Mouse (Mus musculus): ENCODE measurements around the gene Kcne1. TPM values are rescaled to one million over a fixed set of nuclear protein-coding genes. Genes with fewer than 3 reads are reported as not detected.

Kcne1 gene
- total and polyA plus RNA-seq, 3 experiments = not detected

- Histone ChIP-seq H3K27ac (ENCODE audit: control insufficient read depth, low read depth, low read length) (no peak overlapping the region), H3K4me1 (ENCODE audit: control insufficient read depth in 1 of 2, insufficient read depth in 2 of 2, low read length in 2 of 2) (peaks cover 0 to 12% of the 10 kb centered on the region in 2 experiments; a peak in 2 of 4 replicates), H3K4me3 (ENCODE audit: control insufficient read depth in 1 of 2, insufficient read depth in 1 of 2, low read depth in 2 of 2, low read length in 2 of 2) (no peak overlapping the region), H3K36me3 (ENCODE audit: control insufficient read depth in 1 of 2, insufficient read depth in 2 of 2, low read length in 2 of 2) (peaks cover 0 to 6% of the 10 kb centered on the region in 2 experiments; a peak in 2 of 4 replicates), H3K27me3 (ENCODE audit: control insufficient read depth in 1 of 2, insufficient read depth in 2 of 2, low read length in 2 of 2) (peaks cover 2 to 6% of the 10 kb centered on the region in 2 experiments; a peak in 3 of 4 replicates), H3K79me2 (ENCODE audit: control insufficient read depth, insufficient read depth, low read length, poor library complexity) (no peaks in the 10 kb centered on the region), H3K9ac (ENCODE audit: control insufficient read depth, low read depth, low read length, poor library complexity, severe bottlenecking) (no peak overlapping the region), H3K9me3 (replicated peaks; ENCODE audit: insufficient read depth, low read length) (no peaks in the 10 kb centered on the region)
- TF ChIP-seq NRF1 (IDR thresholded peaks at IDR 0.05; ENCODE audit: insufficient read depth, low read depth, low read length, poor library complexity, severe bottlenecking) = no peak
- no peak for TF ChIP-seq JUND (IDR thresholded peaks at IDR 0.05; ENCODE audit: low read depth, low read length)
- no peak for TF ChIP-seq CHD1 (IDR thresholded peaks at IDR 0.05; ENCODE audit: low read depth, low read length)
- no peak for DNase-seq (ENCODE audit: low read depth, low spot score)
Observed at GRCm38 (mm10) chr16:92357566-92357965, 1.7 kb downstream of the Kcne1 start.

- no peaks in the 10 kb centered on the region for H3K79me2 ChIP-seq (ENCODE audit: control insufficient read depth, insufficient read depth, low read length, poor library complexity)
- no peak overlapping the region for H3K9ac ChIP-seq (ENCODE audit: control insufficient read depth, low read depth, low read length, poor library complexity, severe bottlenecking)
- TF ChIP-seq TCF12 (IDR thresholded peaks at IDR 0.05; ENCODE audit: low read depth, low read length) (no peak), ZKSCAN1 (IDR thresholded peaks at IDR 0.05; ENCODE audit: low read depth, low read length) (no peak), SIN3A (IDR thresholded peaks at IDR 0.05; ENCODE audit: low read length) (no peak), NRF1 (IDR thresholded peaks at IDR 0.05; ENCODE audit: insufficient read depth, low read depth, low read length, poor library complexity, severe bottlenecking) (no peak), BHLHE40 (IDR thresholded peaks at IDR 0.05; ENCODE audit: borderline replicate concordance, low read depth, low read length) (no peak), RAD21 (IDR thresholded peaks at IDR 0.05; ENCODE audit: low read depth, low read length) (no peak), TAL1 (IDR thresholded peaks at IDR 0.05; ENCODE audit: low read length) (no peak), GABPA (IDR thresholded peaks at IDR 0.05; ENCODE audit: low read depth, low read length) (no peak), SMC3 (IDR thresholded peaks at IDR 0.05; ENCODE audit: low read depth, low read length) (no peak), KAT2A (conservative IDR thresholded peaks at IDR 0.05; ENCODE audit: low read depth, low read length) (no peak), USF2 (IDR thresholded peaks at IDR 0.05; ENCODE audit: borderline replicate concordance in 1 of 2, insufficient read depth in 1 of 2, low read depth in 1 of 2, low read length in 2 of 2) (no peak), CHD1 (IDR thresholded peaks at IDR 0.05; ENCODE audit: low read depth, low read length) (no peak), EP300 (IDR thresholded peaks at IDR 0.05; ENCODE audit: low read depth in 1 of 2, low read length in 2 of 2) (no peak), MYB (IDR thresholded peaks at IDR 0.05; ENCODE audit: low read depth, low read length) (no peak), NELFE (IDR thresholded peaks at IDR 0.05; ENCODE audit: low read depth, low read length) (no peak), ETS1 (IDR thresholded peaks at IDR 0.05; ENCODE audit: low read depth, low read length) (no peak), MAZ (IDR thresholded peaks at IDR 0.05; ENCODE audit: low read depth, low read length) (no peak), TBP (IDR thresholded peaks at IDR 0.05; ENCODE audit: low read depth, low read length) (no peak), USF1 (IDR thresholded peaks at IDR 0.05; ENCODE audit: low read depth, low read length) (no peak)
- no peaks in the 10 kb centered on the region for H3K9me3 ChIP-seq (replicated peaks; ENCODE audit: insufficient read depth, low read length)
- no peak for DNase-seq (ENCODE audit: low read depth, low spot score)
- H3K27me3 ChIP-seq (ENCODE audit: control insufficient read depth in 1 of 2, insufficient read depth in 2 of 2, low read length in 2 of 2) = peaks cover 3 to 5% of the 10 kb centered on the region in 2 experiments
- no peak overlapping the region for H3K27ac ChIP-seq (ENCODE audit: control insufficient read depth, low read depth, low read length)
- H3K4me1 ChIP-seq (ENCODE audit: control insufficient read depth in 1 of 2, insufficient read depth in 2 of 2, low read length in 2 of 2) = peaks cover 0 to 12% of the 10 kb centered on the region in 2 experiments; a peak in 2 of 4 replicates
- peaks cover 0 to 6% of the 10 kb centered on the region in 2 experiments; a peak in 2 of 4 replicates for H3K36me3 ChIP-seq (ENCODE audit: control insufficient read depth in 1 of 2, insufficient read depth in 2 of 2, low read length in 2 of 2)
- H3K4me3 ChIP-seq (ENCODE audit: control insufficient read depth in 1 of 2, insufficient read depth in 1 of 2, low read depth in 2 of 2, low read length in 2 of 2) = no peak overlapping the region
Observed at GRCm38 (mm10) chr16:92357023-92357422, 2.2 kb downstream of the Kcne1 start.
